Mouse (Mus musculus) heart, adult 2 months (tissue): Measurements from ENCODE around the gene Ctu1. TPM values are rescaled to one million over a fixed set of nuclear protein-coding genes. Genes with fewer than 3 reads are reported as not detected.
A peak's percentile ranks its signal among the peaks of the same experiment; 100 is the strongest.

Experiments
- DNase-seq, 2 experiments: peaks; one replicate each; pipeline ENCODE4 v3.0.0; 2021
- H3K27ac ChIP-seq: fragments of 200-600 bp; 2 replicates; pipeline ENCODE4 v1.8.1; 2022
- H3K27me3 ChIP-seq: fragments of 200-500 bp; 2 replicates; pipeline ENCODE4 v1.6.1; 2012; ENCODE audit warnings: mild to moderate bottlenecking, low read length, inconsistent platforms, mixed read lengths; ENCODE audit not compliant: control insufficient read depth, insufficient read depth
- H3K36me3 ChIP-seq: fragments of 200-500 bp; 2 replicates; pipeline ENCODE4 v1.6.1; 2012; ENCODE audit warnings: low read length, inconsistent platforms; ENCODE audit not compliant: control insufficient read depth, insufficient read depth
- H3K4me1 ChIP-seq: fragments of 200-500 bp; 2 replicates; pipeline ENCODE4 v1.6.1; 2011; ENCODE audit warnings: low read length; ENCODE audit not compliant: control insufficient read depth, insufficient read depth
- H3K4me3 ChIP-seq: fragments of 200-600 bp; 2 replicates; pipeline ENCODE4 v1.8.1; 2022
- H3K79me2 ChIP-seq: fragments of 200-500 bp; replicated peaks from 2 replicates; pipeline ENCODE4 v1.6.1; 2012; ENCODE audit warnings: mild to moderate bottlenecking, inconsistent platforms, low read length, moderate library complexity, mixed read lengths; ENCODE audit not compliant: control insufficient read depth, insufficient read depth
- H3K9ac ChIP-seq: fragments of 200-500 bp; 2 replicates; pipeline ENCODE4 v1.6.1; 2012; ENCODE audit warnings: low read depth, mild to moderate bottlenecking, control low read depth, inconsistent platforms, low read length, mixed read lengths
- CTCF ChIP-seq: fragments of 200-600 bp; IDR thresholded peaks from 2 replicates; pipeline ENCODE4 v1.8.1; 2022; ENCODE audit warnings: antibody characterized with exemption, mild to moderate bottlenecking, moderate library complexity
- EP300 ChIP-seq: fragments of 200-500 bp; IDR thresholded peaks from 2 replicates; pipeline ENCODE4 v1.6.1; 2011; ENCODE audit warnings: low read depth, low read length, control low read depth; ENCODE audit not compliant: insufficient read depth
- POLR2A ChIP-seq: fragments of 200-500 bp; IDR thresholded peaks from 2 replicates; pipeline ENCODE4 v1.6.1; 2011; ENCODE audit warnings: mild to moderate bottlenecking, low read depth, low read length, control low read depth; ENCODE audit not compliant: insufficient read depth
- WGBS: fragments of 180-500 bp; shearing (Covaris S2); methylation state at CpG from one replicate; pipeline ENCODE4 v1.1.7; 2018; 5-methylcytosine and 5-hydroxymethylcytosine counted together
- intact Hi-C: fragments of 180-260 bp; cut with DNase I; formaldehyde crosslinking; loops from one replicate; pipeline ENCODE4 v1.15.1; 2025
- polyA plus RNA-seq: library from polyadenylated mRNA; depleted of rRNA; stranded (reverse); fragments of >200 nt; gene quantifications from 2 replicates; pipeline ENCODE4 v1.2.3, GENCODE M21; 2012
- total RNA-seq, 2 experiments: library from RNA; stranded (reverse); gene quantifications; 2 replicates each; pipeline ENCODE4 v1.2.3; 2021

Ctu1 gene
- total and polyA plus RNA-seq, 3 experiments = 2.5 to 3.2 (median 3.1) TPM

DNA sequence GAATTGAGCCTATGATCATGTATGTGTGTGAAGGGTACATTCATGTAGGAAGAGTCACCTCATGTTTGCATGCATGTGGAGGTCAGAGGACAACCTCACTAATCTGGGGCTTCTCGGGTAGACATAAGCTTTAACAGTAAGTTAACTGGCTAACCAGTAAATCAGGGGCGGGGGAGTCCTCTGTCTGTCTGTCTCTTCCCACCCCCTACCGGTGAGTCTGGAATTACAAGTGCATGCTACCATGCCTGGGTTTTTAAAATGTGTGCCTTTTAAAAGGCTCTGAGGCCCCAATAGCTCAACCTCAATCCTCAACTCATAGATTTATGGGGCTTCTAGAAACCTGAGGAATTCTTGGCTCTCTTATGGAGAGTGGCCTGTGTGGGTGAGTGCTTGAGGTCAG is 3.2 kb upstream of the Ctu1 start:
- no peak for DNase-seq
- H3K27me3 ChIP-seq = no peaks in the 10 kb centered on the region
- intact Hi-C loops = no loop called here
- no peak for TF ChIP-seq EP300
- peak; percentile 31 for TF ChIP-seq CTCF
- 21% methylated on average over 3 of the region's 3 CpGs for WGBS
- H3K4me1 ChIP-seq = peaks cover 5% of the 10 kb centered on the region
- no peak overlapping the region for H3K4me3 ChIP-seq
- H3K36me3 ChIP-seq = no peaks in the 10 kb centered on the region
- H3K9ac ChIP-seq = no peak overlapping the region
- no peaks in the 10 kb centered on the region for H3K79me2 ChIP-seq
- H3K27ac ChIP-seq = no peak overlapping the region

DNA sequence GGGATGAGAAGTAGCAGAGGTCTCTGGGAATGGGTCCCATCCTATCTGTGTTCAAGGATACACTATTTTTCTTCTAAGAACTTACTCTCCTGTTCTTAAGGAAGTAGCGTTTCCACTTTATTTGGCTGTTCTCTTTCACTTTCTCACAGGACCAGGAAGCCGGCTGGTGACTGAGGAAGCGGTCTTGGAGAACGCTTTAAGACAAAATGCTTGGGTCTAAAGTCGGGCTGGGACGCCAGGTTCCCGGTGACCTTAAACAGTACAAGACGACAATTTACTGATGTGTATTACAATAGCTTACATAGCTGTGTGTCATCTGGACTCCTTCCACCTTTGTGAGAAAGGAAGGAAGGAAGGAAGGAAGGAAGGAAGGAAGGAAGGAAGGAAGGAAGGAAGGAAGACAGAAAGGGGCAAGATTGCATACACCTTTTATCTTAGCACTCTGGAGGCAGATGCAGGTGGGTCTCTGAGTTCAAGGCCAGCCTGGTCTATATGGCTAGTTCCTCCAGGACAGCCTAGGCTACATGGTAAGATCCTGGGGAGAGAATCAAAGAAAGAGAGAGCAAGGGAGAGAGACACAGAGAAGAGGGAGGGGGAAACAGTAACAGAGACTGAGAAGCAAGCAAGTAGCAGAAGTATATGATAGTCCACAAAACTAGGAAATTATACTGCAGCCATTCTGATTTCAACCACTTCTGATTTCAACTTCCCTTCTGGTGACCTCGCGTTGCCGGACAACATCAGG is 580 bp upstream of the Ctu1 start:
- WGBS = 60% methylated on average over 11 of the region's 11 CpGs
- peak overlapping the region; percentile 80 for H3K27ac ChIP-seq
- intact Hi-C loops = loop anchor here (2.0 to 10.0 kb wide), 4 partner anchors 90 to 704 kb away; partner anchors contain the start of genes Cldnd2, Etfb, Gm45233 and Zfp658

DNA sequence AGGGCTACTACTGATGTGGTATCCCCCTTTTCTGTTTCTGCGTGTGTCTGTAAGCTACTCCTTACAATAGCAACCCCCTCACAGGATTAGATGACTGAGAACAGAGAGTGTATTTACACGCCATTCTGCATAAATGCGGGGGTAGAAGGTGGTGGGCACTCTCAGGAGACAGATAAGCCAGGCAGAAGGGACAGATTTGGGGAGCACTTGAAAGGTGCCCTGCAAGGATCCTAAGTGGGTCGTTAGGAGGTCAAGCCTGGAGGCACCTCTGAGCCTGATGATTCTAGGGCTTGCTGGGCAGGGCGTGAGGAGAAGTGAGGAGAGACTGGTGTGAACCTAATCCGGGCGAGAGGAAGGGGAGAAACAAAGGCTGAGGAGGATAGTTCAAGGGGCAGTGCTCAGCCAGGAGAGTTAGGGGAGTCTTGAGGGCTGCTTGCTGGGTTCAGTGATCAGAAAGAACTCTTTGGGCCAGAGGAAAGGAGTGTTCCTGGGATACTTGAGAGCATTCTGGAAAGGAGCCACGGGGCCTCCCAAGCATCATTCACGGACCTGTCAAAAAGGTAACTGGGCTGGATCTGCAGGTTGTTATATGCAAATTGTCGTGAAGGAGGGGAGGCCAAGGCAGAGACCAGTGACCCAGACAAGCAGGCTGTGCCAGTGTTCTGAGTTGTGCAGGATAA is 905 bp downstream of the Ctu1 start:
- TF ChIP-seq EP300 = no peak
- no peak for TF ChIP-seq POLR2A
- no peak for TF ChIP-seq CTCF
- H3K4me1 ChIP-seq = peaks cover 5% of the 10 kb centered on the region
- H3K27me3 ChIP-seq = no peaks in the 10 kb centered on the region
- intact Hi-C loops = loop anchor here (5.0 to 10.0 kb wide), 3 partner anchors 110 to 702 kb away; partner anchors contain the start of genes Cldnd2, Etfb, Gm45233 and Zfp658
- peak overlapping the region; percentile 70 for H3K9ac ChIP-seq
- no peak for DNase-seq
- WGBS = 19% methylated on average over 10 of the region's 10 CpGs
- H3K4me3 ChIP-seq = peak overlapping the region; percentile 90
- no peaks in the 10 kb centered on the region for H3K79me2 ChIP-seq
- no peaks in the 10 kb centered on the region for H3K36me3 ChIP-seq
- H3K27ac ChIP-seq = peak overlapping the region; percentile 80

More for the DNA sequence above, 580 bp upstream of the Ctu1 start:
- Histone ChIP-seq H3K9ac (no peak overlapping the region), H3K4me3 (peak overlapping the region; percentile 90), H3K36me3 (no peaks in the 10 kb centered on the region), H3K27me3 (no peaks in the 10 kb centered on the region), H3K4me1 (peaks cover 5% of the 10 kb centered on the region), H3K79me2 (no peaks in the 10 kb centered on the region)
- TF ChIP-seq CTCF = no peak
- TF ChIP-seq EP300 = no peak
- TF ChIP-seq POLR2A = no peak
- no peak for DNase-seq

DNA sequence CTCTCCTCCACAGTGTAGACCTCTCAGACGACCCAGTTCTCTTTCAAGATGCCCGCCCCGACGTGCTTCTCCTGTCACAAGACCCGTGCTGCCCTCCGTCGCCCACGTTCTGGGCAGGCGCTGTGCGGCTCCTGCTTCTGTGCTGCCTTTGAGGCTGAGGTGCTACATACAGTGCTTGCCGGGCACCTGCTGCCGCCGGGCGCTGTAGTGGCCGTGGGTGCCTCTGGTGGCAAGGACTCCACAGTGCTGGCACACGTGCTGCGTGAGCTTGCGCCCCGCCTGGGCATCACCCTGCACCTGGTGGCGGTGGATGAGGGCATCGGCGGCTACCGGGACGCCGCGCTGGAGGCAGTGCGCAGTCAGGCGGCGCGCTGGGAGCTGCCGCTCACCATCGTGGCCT is 3.3 kb downstream of the Ctu1 start:
- Histone ChIP-seq H3K27me3 (no peaks in the 10 kb centered on the region), H3K4me3 (no peak overlapping the region), H3K27ac (no peak overlapping the region), H3K79me2 (no peaks in the 10 kb centered on the region), H3K36me3 (no peaks in the 10 kb centered on the region), H3K9ac (no peak overlapping the region), H3K4me1 (peaks cover 5% of the 10 kb centered on the region)
- TF ChIP-seq CTCF (no peak), POLR2A (no peak), EP300 (no peak)
- intact Hi-C loops = loop anchor here (10.0 kb wide), 1 partner anchor 700 kb away; no protein-coding TSS in a partner anchor
- 91% methylated on average over 32 of the region's 32 CpGs for WGBS
- no peak for DNase-seq

DNA sequence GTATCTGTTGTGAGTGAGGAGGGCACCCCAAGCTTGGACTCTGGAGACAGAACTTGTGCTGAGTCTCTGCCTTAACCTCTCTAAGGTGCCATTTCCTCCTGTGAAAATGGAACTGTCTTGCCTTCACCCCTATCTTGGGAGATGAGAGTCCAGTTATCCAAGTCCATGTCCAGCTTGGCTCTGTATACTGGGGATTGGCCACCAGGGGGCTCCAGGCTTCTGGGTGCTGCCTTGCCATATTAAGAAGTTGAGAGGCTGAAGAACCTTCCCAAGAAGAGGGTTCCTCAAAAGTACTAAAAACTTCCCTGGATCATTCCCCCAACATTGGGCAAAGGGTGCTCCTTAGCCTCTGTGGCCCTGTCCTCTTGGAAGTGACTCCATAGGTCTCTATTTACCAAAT is 6.7 kb downstream of the Ctu1 start:
- H3K4me3 ChIP-seq = no peak overlapping the region
- no peak overlapping the region for H3K9ac ChIP-seq
- H3K27ac ChIP-seq = no peak overlapping the region
- H3K4me1 ChIP-seq = no peaks in the 10 kb centered on the region
- peak; percentile 41 to 58 for DNase-seq
- H3K79me2 ChIP-seq = no peaks in the 10 kb centered on the region
- H3K27me3 ChIP-seq = no peaks in the 10 kb centered on the region
- no peaks in the 10 kb centered on the region for H3K36me3 ChIP-seq
- TF ChIP-seq EP300 = no peak
- TF ChIP-seq CTCF = peak; percentile 83
- intact Hi-C loops = loop anchor here (1.0 to 10.0 kb wide), 2 partner anchors 217 to 696 kb away; no protein-coding TSS in a partner anchor

DNA sequence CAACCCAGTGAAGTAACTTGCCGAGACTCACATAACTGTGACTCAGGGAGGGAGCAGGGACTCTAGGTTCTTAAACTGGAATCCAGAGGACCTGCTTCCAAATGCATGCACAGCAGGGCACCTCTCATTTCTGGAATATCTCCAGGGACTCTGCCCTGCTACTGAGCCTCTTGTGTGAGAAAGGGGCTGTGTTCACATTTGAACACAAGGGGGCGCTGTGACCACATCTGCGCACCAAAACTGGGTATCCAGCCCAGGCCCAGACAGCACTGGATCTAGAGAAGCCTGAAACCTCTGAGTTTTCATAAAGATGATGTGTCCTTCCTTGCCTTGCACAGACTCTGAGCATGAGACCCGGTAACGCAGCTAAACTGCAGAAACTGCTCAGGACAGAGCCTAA is 9.1 kb downstream of the Ctu1 start:
- Histone ChIP-seq H3K79me2 (no peaks in the 10 kb centered on the region), H3K4me3 (no peak overlapping the region), H3K9ac (no peak overlapping the region), H3K27me3 (no peaks in the 10 kb centered on the region), H3K4me1 (peaks cover 1% of the 10 kb centered on the region; the same call in 1 of the 2 replicates), H3K36me3 (no peaks in the 10 kb centered on the region), H3K27ac (no peak overlapping the region)
- 17% methylated on average over 5 of the region's 5 CpGs for WGBS
- TF ChIP-seq EP300 (peak; percentile 62; the same call in 1 of the 2 replicates), CTCF (peak; percentile 97; the same call in 1 of the 2 replicates), POLR2A (no peak)
- intact Hi-C loops = loop anchor here (2.0 to 5.0 kb wide), 3 partner anchors 66 to 102 kb away; partner anchors contain the start of gene Klk12
- DNase-seq = peak; percentile 54 to 73
